Mouse (Mus musculus) mouse embryonic stem cell (cell line): ENCODE results near the gene Hspb6.

ENCODE experiments used
- in situ Hi-C, 2 experiments: fragments of 300-500 bp; cut with MboI; formaldehyde crosslinking; loops; 1 replicate in 1 of 2; 3 replicates in 1 of 2; pipeline ENCODE4 v1.14.3; 2019 to 2020; ENCODE audit warnings: low sequenced_read_pairs in 2 of 2, low pct_unique_long_range_greater_than_20kb in 1 of 2, mixed read lengths in 1 of 2; ENCODE audit not compliant: unreplicated experiment in 1 of 2

Gene Hspb6

GRCm38 (mm10) chr7:30599933-30600353, 48.0 kb downstream of the Hspb6 start:
- in situ Hi-C loops: no loop called here

- in situ Hi-C loops: no loop called here
These were observed 48.7 kb downstream of the Hspb6 start for GRCm38 (mm10) chr7:30600651-30601050.

DNA sequence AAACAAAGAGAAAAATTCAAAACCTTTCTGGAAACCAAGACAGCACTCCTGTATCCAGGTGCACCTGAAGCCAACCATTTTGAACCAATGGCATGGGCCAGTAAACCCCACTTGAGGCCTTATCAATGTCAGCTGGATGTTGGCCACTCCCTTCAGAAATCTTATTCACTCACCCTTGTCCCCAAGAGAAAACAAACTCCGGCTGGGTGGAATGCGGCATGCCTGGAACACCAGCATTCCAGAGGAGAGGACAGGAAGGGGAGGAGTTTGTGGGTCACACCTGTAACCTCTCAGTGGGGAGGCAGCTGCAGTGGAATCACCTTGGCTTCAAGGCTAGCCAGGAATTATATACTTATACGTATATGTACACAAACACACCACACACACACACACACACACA, 50.6 kb downstream of the Hspb6 start:
- in situ Hi-C loops: no loop called here

DNA sequence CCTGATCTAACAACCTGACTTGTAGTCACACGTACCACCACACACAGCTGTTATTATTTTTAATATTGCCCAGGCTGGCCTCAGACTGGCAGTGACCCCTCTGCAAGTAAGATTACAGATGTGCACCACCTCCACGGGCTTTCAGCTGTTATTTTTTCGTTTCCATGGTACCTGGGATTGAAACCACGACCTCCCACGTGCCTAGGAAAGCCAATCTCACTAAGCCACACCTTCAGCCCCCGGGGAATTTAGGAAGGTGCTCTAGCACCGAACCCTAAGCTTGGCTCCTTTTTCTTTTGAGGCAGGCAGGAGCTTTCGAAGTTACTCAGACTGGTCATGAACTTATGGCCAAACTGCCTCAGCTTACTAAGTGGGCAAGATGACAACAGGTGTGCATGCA, 52.4 kb downstream of the Hspb6 start:
- in situ Hi-C loops: no loop called here

DNA sequence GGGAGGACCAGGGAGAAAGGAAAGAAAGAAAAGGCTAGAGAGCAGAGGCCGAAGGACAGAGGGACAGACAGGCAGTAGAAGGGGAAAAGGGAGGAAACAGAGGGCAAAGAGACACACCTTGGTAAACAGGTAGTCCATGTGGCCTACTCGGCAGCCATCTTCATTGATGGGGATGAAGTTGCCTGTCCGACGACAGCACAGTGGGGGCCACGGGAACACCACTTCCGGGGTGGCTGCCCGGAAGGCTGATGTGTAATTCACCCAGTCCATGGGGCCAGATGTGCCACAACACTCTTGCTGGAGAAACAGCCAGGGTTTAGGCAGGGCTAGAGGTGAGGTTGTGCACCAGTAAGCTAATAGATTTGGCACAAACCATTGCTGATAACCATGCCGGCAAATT, 53.0 kb downstream of the Hspb6 start:
- in situ Hi-C loops: no loop called here
